Mouse (Mus musculus) splenic B cell, adult 2 months (primary cell): ENCODE data around the gene Ap2b1.
"Not testable (repeated sequence)": the region's sequence is repeated elsewhere in the genome, so short reads cannot be mapped to it uniquely, and the experiment has no call there.

Experiments used
- DNase-seq: peaks from one replicate; pipeline ENCODE4 v3.0.0-alpha.2; 2011; ENCODE audit warnings: low read depth, low spot score
- H3K27me3 ChIP-seq: 2 replicates; pipeline ENCODE4 v1.6.1; 2012; ENCODE audit warnings: mild to moderate bottlenecking, low read length, moderate library complexity, mixed read lengths; ENCODE audit not compliant: control insufficient read depth, poor library complexity, insufficient read depth, severe bottlenecking
- H3K36me3 ChIP-seq: 2 replicates; pipeline ENCODE4 v1.6.1; 2012; ENCODE audit warnings: mild to moderate bottlenecking, low read length, moderate library complexity, mixed read lengths; ENCODE audit not compliant: control insufficient read depth, poor library complexity, insufficient read depth, severe bottlenecking

Ap2b1 gene

DNA sequence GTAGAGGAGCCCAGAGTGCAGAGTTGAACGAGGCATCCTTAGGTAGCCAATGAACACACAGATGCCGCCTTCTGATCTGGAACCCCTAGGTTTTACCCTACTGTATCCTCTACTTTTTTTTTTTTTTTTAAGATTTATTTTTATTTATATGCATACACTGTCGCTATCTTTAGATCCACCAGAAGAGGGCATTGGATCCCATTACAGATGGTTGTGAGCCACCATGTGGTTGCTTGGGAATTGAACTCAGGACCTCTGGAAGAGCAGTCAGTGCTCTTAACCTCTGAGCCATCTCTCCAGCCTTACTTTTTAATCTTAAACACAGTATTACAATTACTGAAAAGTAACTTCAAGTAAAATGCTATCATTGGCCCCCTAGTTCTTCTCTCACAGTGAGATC, 27.9 kb downstream of the Ap2b1 start:
- H3K36me3 ChIP-seq: peaks cover 24% of the 10 kb centered on the region
- H3K27me3 ChIP-seq: not testable (repeated sequence)
- peak; percentile 14 for DNase-seq

DNA sequence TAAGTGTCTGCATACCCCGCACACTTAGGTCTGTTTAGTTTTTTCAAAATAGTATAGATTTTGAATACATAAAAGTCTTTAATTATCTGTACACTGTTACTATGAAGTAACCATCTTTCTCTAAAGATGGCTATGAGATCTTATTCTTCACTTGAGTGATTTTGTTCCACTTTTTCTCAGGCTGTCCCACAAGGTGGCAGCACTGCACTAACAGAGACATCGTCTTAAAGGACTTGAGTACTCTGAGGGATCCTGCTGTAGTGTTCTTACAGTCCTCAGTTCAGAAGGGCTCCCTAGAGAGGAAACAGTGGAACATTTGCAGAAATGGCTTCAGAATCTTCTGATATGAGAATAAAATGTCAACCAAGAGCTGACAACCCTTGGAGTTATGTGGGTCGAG, 28.6 kb downstream of the Ap2b1 start:
- no peaks in the 10 kb centered on the region for H3K27me3 ChIP-seq
- H3K36me3 ChIP-seq: peaks cover 24% of the 10 kb centered on the region
- peak; percentile 82 for DNase-seq

DNA sequence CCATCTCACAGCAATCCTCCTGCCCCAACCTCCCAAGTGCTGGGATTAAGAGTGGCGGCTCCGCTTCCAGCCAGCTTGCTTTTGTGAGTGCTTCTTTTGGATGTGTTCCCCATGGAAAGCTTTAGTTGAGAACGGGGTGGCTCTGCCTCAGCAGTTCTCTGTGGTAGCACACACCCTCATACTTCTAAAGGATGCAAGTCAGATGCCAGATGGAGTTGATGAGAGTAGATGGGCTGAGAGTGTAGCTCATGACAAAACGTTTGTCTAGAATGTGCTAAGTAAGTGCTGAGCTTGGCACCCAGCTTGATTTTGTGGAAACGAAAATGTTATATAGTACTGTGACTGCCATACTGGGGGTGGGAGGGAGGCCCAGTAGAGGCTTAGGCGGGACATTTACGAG, 37.0 kb downstream of the Ap2b1 start:
- no peak for DNase-seq
- Histone ChIP-seq H3K36me3 (peaks cover 28% of the 10 kb centered on the region), H3K27me3 (no peaks in the 10 kb centered on the region)

DNA sequence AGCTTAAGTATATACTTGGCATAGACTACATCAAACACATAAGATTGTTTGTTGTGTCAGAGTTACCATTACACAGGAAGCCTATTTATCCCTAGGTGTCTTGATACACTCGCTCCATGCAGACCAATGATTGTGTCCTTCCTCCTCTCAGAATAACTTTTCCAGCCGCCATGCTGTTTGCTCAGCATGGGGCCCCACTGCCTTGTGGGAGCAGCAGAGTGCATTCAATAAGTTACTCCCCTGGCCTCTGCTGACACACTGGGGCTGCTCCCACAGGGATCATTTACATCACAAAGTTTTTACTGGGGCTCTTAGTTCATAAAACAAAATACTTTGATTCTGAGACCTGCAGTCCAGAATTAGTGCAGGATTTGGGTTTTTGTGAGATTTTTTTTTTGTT, 40.9 kb downstream of the Ap2b1 start:
- Histone ChIP-seq H3K27me3 (no peaks in the 10 kb centered on the region), H3K36me3 (peaks cover 29% of the 10 kb centered on the region)
- DNase-seq: no peak

DNA sequence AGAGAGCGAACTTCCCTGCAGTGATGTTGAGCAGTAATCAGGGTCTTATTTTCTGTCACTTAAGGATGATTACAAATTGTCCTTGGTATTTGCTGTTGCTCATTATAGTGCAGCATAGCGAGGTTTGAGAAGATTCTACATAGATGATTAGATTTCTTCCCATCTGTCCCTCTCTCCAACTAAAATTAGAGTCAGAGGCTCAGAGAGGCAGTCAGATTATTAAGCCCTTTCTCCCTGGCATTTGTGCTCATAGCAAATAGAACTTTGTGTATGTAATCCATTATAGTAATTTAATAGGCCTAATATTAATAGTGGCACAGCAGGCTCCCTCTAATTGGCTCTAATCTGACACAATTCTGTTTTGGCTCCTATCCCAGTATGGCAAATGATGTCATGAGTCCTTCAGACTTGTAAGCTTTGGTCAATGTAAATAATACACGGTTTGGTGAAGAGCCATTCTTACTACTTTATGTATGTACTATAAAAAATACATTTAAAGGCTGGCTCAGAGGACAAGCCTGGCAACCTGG, 43.0 kb downstream of the Ap2b1 start:
- Histone ChIP-seq H3K27me3 (no peaks in the 10 kb centered on the region), H3K36me3 (peaks cover 23% of the 10 kb centered on the region)
- DNase-seq: no peak

DNA sequence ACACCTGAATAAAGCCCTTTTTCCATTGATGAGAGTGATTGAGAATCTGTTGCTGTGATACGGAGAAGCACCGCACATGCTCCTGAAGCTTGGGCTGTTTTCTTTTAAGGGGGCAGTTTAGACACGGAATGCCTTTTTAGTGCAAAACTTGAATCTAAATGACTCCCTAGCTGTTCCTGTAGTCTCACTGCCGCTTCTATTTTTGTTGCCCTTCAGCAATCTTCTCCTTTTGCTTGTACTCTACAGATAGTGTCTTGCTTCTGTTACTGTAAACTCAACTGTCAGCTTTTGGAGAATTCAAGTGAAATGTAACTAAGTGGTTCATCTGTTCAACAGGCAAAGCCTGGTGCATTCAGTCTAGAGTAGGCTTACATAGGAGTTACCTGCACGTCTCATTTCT, 56.6 kb downstream of the Ap2b1 start:
- Histone ChIP-seq H3K27me3 (no peaks in the 10 kb centered on the region), H3K36me3 (peaks cover 7% of the 10 kb centered on the region; the same call in 1 of the 2 replicates)
- no peak for DNase-seq

DNA sequence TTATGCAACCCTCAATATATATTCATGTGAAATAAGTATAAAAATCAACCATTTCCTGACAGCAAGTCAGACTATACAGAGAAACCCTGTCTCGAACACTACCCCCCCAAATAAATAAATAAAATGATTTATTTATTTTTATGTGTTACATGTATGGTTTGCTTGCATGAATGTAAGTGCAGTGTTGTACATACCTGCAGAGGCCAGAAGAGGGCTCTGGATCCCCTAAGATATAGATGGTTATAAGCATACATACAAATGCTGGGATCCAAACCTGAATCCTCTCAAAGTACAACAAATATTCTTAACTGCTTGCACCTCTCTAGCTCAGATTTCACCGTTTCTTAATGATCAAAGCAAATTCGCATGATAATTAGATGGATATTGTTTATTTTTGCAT, 58.6 kb downstream of the Ap2b1 start:
- DNase-seq: peak; percentile 51
- Histone ChIP-seq H3K27me3 (no peaks in the 10 kb centered on the region), H3K36me3 (peaks cover 6% of the 10 kb centered on the region; the same call in 1 of the 2 replicates)

DNA sequence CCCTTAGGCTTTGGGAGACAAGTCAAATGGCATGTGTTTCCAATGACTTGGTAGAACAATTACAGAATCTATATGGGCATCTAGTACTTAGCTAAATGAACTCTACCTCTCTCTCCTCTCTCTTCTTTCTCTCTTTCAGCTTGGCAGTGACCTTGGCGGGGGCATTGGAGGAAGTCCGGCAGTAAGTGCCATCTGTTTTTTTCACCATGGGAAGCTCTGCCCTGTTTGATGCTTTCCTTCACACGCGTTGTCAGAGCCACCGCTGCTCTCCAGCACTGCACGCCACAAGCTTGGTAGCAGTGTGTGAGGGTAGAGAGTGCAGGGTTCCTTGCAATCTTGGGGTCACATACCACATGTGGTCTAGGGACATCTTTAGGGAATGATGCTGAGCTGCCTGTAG, 65.8 kb downstream of the Ap2b1 start:
- H3K36me3 ChIP-seq: peaks cover 29% of the 10 kb centered on the region
- no peak for DNase-seq
- no peaks in the 10 kb centered on the region for H3K27me3 ChIP-seq

DNA sequence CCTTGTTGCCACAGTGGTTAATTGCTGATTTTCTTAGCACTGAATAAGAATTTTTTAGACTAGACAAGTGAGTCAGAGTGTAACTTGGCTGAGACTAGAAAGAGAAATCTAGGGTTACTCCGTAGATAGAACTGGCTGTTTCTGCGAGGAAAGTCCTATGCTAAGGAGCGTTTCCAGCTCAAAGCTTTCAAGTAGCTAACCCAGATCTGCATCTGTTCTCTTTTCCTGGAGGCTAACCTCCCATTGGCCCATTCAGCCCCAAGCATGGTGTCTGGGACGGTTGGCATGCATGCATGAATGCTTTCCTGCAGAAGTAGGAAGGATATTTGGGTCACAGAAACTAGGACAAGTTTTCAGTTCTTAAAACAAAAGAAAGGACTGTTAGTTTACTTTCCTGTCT, 72.4 kb downstream of the Ap2b1 start:
- Histone ChIP-seq H3K36me3 (peaks cover 20% of the 10 kb centered on the region; the same call in 1 of the 2 replicates), H3K27me3 (no peaks in the 10 kb centered on the region)
- DNase-seq: no peak

DNA sequence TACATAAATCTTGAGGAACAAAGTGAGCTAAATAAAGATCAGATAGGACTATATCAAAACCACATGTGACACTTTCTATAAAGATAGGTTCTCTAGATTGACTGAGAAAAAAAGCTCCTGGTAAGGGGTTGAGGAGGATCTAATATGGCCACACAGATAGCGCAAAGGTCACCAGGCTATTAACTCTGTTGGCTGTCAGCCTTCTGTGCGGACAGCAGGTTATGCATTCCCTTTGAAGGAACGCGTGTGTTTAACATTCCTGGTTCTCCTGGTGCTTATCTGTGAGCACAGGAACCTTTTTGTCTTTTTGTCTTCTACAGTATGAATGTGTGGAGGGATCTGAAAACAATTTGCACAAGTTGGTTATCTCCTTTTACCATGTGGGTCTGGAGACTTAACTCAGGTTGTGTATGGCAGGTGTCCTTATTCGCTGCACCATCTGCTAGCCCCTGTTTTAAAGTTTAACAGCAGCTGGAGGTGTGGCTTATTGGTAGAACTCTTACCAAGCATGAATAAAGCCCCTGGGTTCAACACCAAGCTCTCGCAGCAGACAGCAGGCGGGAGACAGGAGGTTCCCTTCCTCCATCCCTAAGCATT, 81.0 kb downstream of the Ap2b1 start:
- DNase-seq: no peak
- peaks cover 9% of the 10 kb centered on the region; the same call in 1 of the 2 replicates for H3K36me3 ChIP-seq
- no peaks in the 10 kb centered on the region for H3K27me3 ChIP-seq

DNA sequence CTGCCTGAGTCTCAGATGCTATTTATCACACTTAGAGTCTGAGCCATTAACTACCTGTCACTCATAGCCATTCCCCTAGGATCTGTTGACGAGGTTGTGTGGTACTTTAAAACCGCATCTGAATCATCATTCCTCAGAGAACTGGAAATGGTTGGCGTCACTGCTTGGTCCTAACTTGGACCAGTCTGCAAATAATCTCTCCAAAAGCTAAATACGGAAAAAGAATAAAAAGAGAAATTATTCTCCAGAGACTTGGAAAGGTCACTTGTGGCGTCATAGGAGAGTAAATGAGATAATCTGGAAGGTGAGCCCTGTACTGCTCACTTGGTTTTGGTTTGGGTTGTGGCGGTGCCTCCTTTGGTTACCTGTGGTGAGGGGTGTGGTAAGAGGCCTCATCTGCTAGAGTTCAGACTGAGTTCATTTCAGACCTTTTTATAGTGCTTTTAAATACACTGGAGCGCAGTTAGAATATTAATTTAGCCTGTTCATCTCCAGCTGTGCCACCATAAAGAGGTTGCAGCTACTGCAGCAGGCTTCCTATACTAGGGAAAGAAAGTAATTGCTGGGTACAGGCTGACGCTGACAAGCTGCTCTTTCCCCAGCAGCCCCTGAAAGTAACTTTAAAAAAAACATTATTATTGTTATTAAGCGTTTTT, 84.2 kb downstream of the Ap2b1 start:
- Histone ChIP-seq H3K36me3 (peaks cover 3% of the 10 kb centered on the region; the same call in 1 of the 2 replicates), H3K27me3 (no peaks in the 10 kb centered on the region)
- DNase-seq: no peak

DNA sequence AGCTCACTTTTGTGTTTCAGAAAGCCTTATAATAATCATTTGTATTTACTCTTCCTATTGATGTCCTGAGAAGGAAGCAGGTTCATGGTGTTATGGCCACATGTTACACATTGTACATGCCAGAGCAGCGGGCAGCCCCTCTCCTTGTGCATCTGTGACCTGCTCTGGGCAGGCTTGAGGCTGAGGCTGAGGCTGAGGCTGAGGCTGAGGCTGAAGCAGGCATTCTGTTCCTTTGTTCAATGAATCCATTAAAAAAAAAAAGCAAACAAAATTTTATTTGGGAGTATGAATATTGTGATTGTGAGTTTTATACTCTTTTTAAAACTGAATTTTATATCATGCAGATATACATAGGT, 84.7 kb downstream of the Ap2b1 start:
- DNase-seq: no peak
- H3K27me3 ChIP-seq: no peaks in the 10 kb centered on the region
- peaks cover 3% of the 10 kb centered on the region; the same call in 1 of the 2 replicates for H3K36me3 ChIP-seq

DNA sequence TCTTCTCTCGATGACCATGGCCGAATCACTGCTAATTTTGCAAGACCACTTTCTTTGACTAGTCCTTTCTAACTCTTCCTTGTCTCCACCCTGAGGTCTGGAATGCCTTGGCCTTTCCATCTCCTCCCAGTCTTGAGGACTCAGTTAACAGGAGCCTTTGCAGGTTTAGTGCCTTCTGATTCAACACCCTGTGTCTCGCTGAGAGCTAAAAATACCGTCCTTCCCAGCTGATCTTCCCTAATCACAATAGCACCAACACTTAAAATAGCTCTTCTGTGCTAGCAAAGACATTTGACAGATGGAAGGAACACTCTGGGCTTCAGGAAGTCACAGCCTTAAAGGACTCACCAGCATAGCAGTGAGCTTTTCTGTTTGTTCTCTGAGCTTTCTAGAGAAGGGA, 94.2 kb downstream of the Ap2b1 start:
- Histone ChIP-seq H3K27me3 (no peaks in the 10 kb centered on the region), H3K36me3 (peaks cover 14% of the 10 kb centered on the region)
- no peak for DNase-seq

DNA sequence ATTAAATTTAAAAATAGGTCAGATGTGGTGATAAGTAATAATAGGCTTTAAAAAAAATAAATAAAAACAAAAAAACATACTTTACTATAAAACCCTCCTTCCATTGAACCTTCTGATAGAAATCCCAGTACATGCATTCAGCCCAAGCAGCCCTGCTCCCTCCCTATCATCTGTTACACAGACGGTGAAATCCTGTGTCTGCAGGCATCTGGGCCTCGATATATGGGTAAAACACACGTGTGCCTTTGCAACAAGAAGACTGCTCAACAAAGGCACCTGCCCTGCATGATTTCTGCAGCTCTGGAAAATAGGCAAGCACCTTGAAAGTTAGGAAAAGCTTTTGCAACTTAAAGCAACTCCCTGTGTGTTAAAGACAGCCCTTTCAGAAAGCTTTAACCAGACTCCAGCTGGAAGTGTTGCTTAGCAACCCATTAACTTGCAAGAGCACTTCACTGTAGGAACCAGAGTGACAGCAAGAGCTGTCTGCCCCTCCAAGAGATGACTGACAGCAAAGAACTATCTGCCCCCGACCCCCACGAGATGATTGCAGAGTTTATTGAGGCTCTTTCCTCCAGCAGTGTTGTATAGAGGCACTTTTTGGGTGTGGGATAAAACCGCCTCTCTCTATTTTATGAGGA, 96.1 kb downstream of the Ap2b1 start:
- DNase-seq: no peak
- H3K27me3 ChIP-seq: no peaks in the 10 kb centered on the region

DNA sequence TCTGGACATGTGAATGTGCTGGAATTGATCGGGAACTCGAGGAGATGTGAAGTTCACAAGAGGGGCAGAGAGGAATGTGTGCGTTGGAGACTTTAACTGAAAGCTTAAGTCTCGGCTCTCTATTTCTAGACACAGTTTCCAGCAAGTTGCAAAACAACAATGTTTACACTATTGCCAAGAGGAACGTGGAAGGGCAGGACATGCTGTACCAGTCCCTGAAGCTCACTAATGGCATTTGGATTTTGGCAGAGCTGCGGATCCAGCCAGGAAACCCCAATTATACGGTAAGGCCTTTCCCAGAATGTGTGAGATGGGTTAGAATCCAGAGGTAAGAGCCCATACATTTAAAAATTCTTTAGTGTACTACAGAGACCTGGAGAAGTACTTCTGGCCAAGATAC, 98.8 kb downstream of the Ap2b1 start:
- Histone ChIP-seq H3K27me3 (no peaks in the 10 kb centered on the region), H3K36me3 (peaks cover 14% of the 10 kb centered on the region)
- no peak for DNase-seq

More for the DNA sequence above, 96.1 kb downstream of the Ap2b1 start:
- H3K36me3 ChIP-seq: peaks cover 18% of the 10 kb centered on the region
